Mouse (Mus musculus) gastrocnemius, adult 2 months (tissue): ENCODE data around the gene Hoxc4. TPM values are rescaled to one million over a fixed set of nuclear protein-coding genes. Genes with fewer than 3 reads are reported as not detected.

Source experiments
- DNase-seq: peaks from one replicate; pipeline ENCODE4 v3.0.0; 2022
- H3K27ac ChIP-seq: fragments of 200-600 bp; 2 replicates; pipeline ENCODE4 v1.8.1; 2022; ENCODE audit warnings: mild to moderate bottlenecking
- H3K4me3 ChIP-seq: fragments of 200-600 bp; 2 replicates; pipeline ENCODE4 v1.8.1; 2022; ENCODE audit warnings: mild to moderate bottlenecking, moderate library complexity
- CTCF ChIP-seq: fragments of 200-600 bp; IDR thresholded peaks from 2 replicates; pipeline ENCODE4 v1.8.1; 2022; ENCODE audit warnings: antibody characterized with exemption, mild to moderate bottlenecking, moderate library complexity
- intact Hi-C: fragments of 180-260 bp; cut with DNase I; formaldehyde crosslinking; loops from one replicate; pipeline ENCODE4 v1.15.1; 2025
- total RNA-seq, 2 experiments: library from RNA; stranded (reverse); gene quantifications; 2 replicates each; pipeline ENCODE4 v1.2.3; 2021

The Hoxc4 gene
- total RNA-seq, 2 experiments from 2014 or later = 4.3 to 4.6 TPM

GRCm38 (mm10) chr15:103021544-103021943 is 2.8 kb downstream of the Hoxc4 start:
- no peak for DNase-seq
- intact Hi-C loops = no loop called here
- no peak overlapping the region for H3K4me3 ChIP-seq
- TF ChIP-seq CTCF = no peak
- no peak overlapping the region for H3K27ac ChIP-seq

- intact Hi-C loops = no loop called here
- H3K4me3 ChIP-seq = no peak overlapping the region
- TF ChIP-seq CTCF = no peak
- H3K27ac ChIP-seq = no peak overlapping the region
- DNase-seq = no peak
These were observed 5.4 kb downstream of the Hoxc4 start for GRCm38 (mm10) chr15:103024131-103024530.

GRCm38 (mm10) chr15:103027266-103028235 is 8.8 kb downstream of the Hoxc4 start:
- peak; percentile 87 for DNase-seq

GRCm38 (mm10) chr15:103028916-103029512 is 10.3 kb downstream of the Hoxc4 start:
- intact Hi-C loops = no loop called here
- no peak for DNase-seq
- Histone ChIP-seq H3K4me3 (no peak overlapping the region), H3K27ac (no peak overlapping the region)
- no peak for TF ChIP-seq CTCF

More at GRCm38 (mm10) chr15:103027266-103028235, 8.8 kb downstream of the Hoxc4 start:
- Histone ChIP-seq H3K27ac (peak overlapping the region; percentile 78), H3K4me3 (peak overlapping the region; percentile 61)
- intact Hi-C loops = no loop called here
- no peak for TF ChIP-seq CTCF

- Histone ChIP-seq H3K27ac (no peak overlapping the region), H3K4me3 (no peak overlapping the region)
- intact Hi-C loops = no loop called here
- TF ChIP-seq CTCF = no peak
- no peak for DNase-seq
These were observed 11.4 kb downstream of the Hoxc4 start for GRCm38 (mm10) chr15:103030142-103030541.

GRCm38 (mm10) chr15:103032167-103032566 is 13.4 kb downstream of the Hoxc4 start:
- no peak for TF ChIP-seq CTCF
- DNase-seq = no peak
- intact Hi-C loops = no loop called here
- H3K27ac ChIP-seq = no peak overlapping the region
- no peak overlapping the region for H3K4me3 ChIP-seq

- H3K4me3 ChIP-seq = no peak overlapping the region
- TF ChIP-seq CTCF = no peak
- intact Hi-C loops = no loop called here
- no peak overlapping the region for H3K27ac ChIP-seq
- no peak for DNase-seq
These were observed 14.2 kb downstream of the Hoxc4 start for GRCm38 (mm10) chr15:103032646-103033575.

GRCm38 (mm10) chr15:103034043-103034806 is 15.5 kb downstream of the Hoxc4 start:
- Histone ChIP-seq H3K4me3 (peak overlapping the region; percentile 65), H3K27ac (peak overlapping the region; percentile 63)
- no peak for TF ChIP-seq CTCF
- DNase-seq = peak; percentile 56
- intact Hi-C loops = no loop called here

GRCm38 (mm10) chr15:103034807-103035547 is 16.2 kb downstream of the Hoxc4 start:
- intact Hi-C loops = loop anchor here (1.0 kb wide), 1 partner anchor 12 kb away; no protein-coding TSS in a partner anchor
- Histone ChIP-seq H3K27ac (peak overlapping the region; percentile 63), H3K4me3 (peak overlapping the region; percentile 65)
- peak; percentile 42 for DNase-seq
- no peak for TF ChIP-seq CTCF

GRCm38 (mm10) chr15:103035548-103035881 is 16.8 kb downstream of the Hoxc4 start:
- intact Hi-C loops = loop anchor here (1.0 kb wide), 1 partner anchor 12 kb away; no protein-coding TSS in a partner anchor
- DNase-seq = no peak
- no peak overlapping the region for H3K27ac ChIP-seq
- no peak for TF ChIP-seq CTCF
- H3K4me3 ChIP-seq = peak overlapping the region; percentile 65

GRCm38 (mm10) chr15:103037579-103037978 is 18.8 kb downstream of the Hoxc4 start:
- intact Hi-C loops = no loop called here
- no peak for TF ChIP-seq CTCF
- Histone ChIP-seq H3K27ac (no peak overlapping the region), H3K4me3 (no peak overlapping the region)
- DNase-seq = no peak
